Mouse (Mus musculus) forebrain, postnatal 0 days (tissue): ENCODE measurements around the gene Ankfn1. TPM values are rescaled to one million over a fixed set of nuclear protein-coding genes. Genes with fewer than 3 reads are reported as not detected.

Experiments
- ATAC-seq: fragments of 200-750 bp; cut with Nextera tagmentation; 2 replicates; pipeline ENCODE4 v1.8.0; 2017; ENCODE audit warnings: mild to moderate bottlenecking, moderate library complexity
- DNase-seq: peaks from one replicate; pipeline ENCODE4 v3.0.0-alpha.2; 2015
- H3K27ac ChIP-seq: fragments of 300-500 bp; sonication (generic); 2 replicates; pipeline ENCODE4 v1.5.1; 2014; ENCODE audit warnings: low read depth, mild to moderate bottlenecking, antibody characterized with exemption, low read length, moderate library complexity, mixed read lengths
- H3K27me3 ChIP-seq: fragments of 300-500 bp; sonication (generic); 2 replicates; pipeline ENCODE4 v1.6.1; 2014; ENCODE audit warnings: mild to moderate bottlenecking, low read length, mixed read lengths; ENCODE audit not compliant: insufficient read depth
- H3K36me3 ChIP-seq: fragments of 300-500 bp; sonication (generic); 2 replicates; pipeline ENCODE4 v1.6.1; 2014; ENCODE audit warnings: mild to moderate bottlenecking, moderate library complexity; ENCODE audit not compliant: insufficient read depth
- H3K4me1 ChIP-seq: fragments of 300-500 bp; sonication (generic); 2 replicates; pipeline ENCODE4 v1.6.1; 2014; ENCODE audit warnings: antibody characterized with exemption; ENCODE audit not compliant: insufficient read depth
- H3K4me2 ChIP-seq: fragments of 300-500 bp; sonication (generic); 2 replicates; pipeline ENCODE4 v1.6.1; 2014; ENCODE audit warnings: low read depth, mild to moderate bottlenecking, moderate library complexity
- H3K4me3 ChIP-seq: fragments of 300-500 bp; sonication (generic); 2 replicates; pipeline ENCODE4 v1.5.1; 2014; ENCODE audit warnings: low read depth, low read length, mixed read lengths
- H3K9ac ChIP-seq: fragments of 300-500 bp; sonication (generic); 2 replicates; pipeline ENCODE4 v1.6.1; 2014; ENCODE audit warnings: mild to moderate bottlenecking
- H3K9me3 ChIP-seq: fragments of 300-500 bp; sonication (generic); 2 replicates; pipeline ENCODE4 v1.6.1; 2016; ENCODE audit warnings: low read length
- CTCF ChIP-seq: sonication (generic); IDR thresholded peaks from 2 replicates; pipeline ENCODE4 v1.5.1; 2016; ENCODE audit warnings: antibody characterized with exemption, control low read depth, low read depth
- WGBS: fragments of 180-500 bp; shearing (Covaris S2); extraction: QIAGEN DNeasy Blood & Tissue Kit; methylation state at CpG from one replicate; pipeline ENCODE4 v1.1.7; 2014; 5-methylcytosine and 5-hydroxymethylcytosine counted together
- polyA plus RNA-seq: library from polyadenylated mRNA; unstranded; fragments of >200 nt; fragmentation: Nextera tagmentation; extraction: Ambion mirVana; gene quantifications from 2 replicates; pipeline ENCODE4 v1.2.1, GENCODE M21; 2015
- total RNA-seq: library from RNA; depleted of rRNA; stranded (reverse); fragments of >200 nt; gene quantifications from 2 replicates; pipeline ENCODE4 v1.2.3, GENCODE M21; 2014

The Ankfn1 gene
- total and polyA plus RNA-seq, 2 experiments from 2014 or later = 3.9 to 22.5 TPM

- 31% methylated on average over 4 of the region's 4 CpGs for WGBS
- DNase-seq = no peak
- no peak overlapping the region for H3K9ac ChIP-seq
- no peaks in the 10 kb centered on the region for H3K4me1 ChIP-seq
- H3K4me3 ChIP-seq = no peak overlapping the region
- H3K27ac ChIP-seq = no peak overlapping the region
- no peak overlapping the region for H3K4me2 ChIP-seq
- TF ChIP-seq CTCF = no peak
- no peak for ATAC-seq
- no peaks in the 10 kb centered on the region for H3K9me3 ChIP-seq
- no peaks in the 10 kb centered on the region for H3K36me3 ChIP-seq
- peaks cover 3% of the 10 kb centered on the region; the same call in 1 of the 2 replicates for H3K27me3 ChIP-seq
Measured at GRCm38 (mm10) chr11:89450406-89450805, 327.0 kb downstream of the Ankfn1 start.

- 77% methylated on average over 6 of the region's 6 CpGs for WGBS
- H3K4me1 ChIP-seq = no peaks in the 10 kb centered on the region
- no peak for DNase-seq
Measured at GRCm38 (mm10) chr11:89448986-89449385, 328.5 kb downstream of the Ankfn1 start.

GRCm38 (mm10) chr11:89447477-89447876 lies 330.0 kb downstream of the Ankfn1 start:
- Histone ChIP-seq H3K9me3 (no peaks in the 10 kb centered on the region), H3K36me3 (no peaks in the 10 kb centered on the region), H3K4me2 (no peak overlapping the region), H3K4me1 (no peaks in the 10 kb centered on the region), H3K9ac (no peak overlapping the region), H3K27ac (no peak overlapping the region), H3K27me3 (peaks cover 3% of the 10 kb centered on the region; the same call in 1 of the 2 replicates), H3K4me3 (no peak overlapping the region)
- ATAC-seq = no peak
- no peak for DNase-seq
- WGBS = 44% methylated on average over 12 of the region's 12 CpGs
- TF ChIP-seq CTCF = no peak

More at GRCm38 (mm10) chr11:89448986-89449385, 328.5 kb downstream of the Ankfn1 start:
- no peak overlapping the region for H3K4me3 ChIP-seq
- no peaks in the 10 kb centered on the region for H3K9me3 ChIP-seq
- no peak overlapping the region for H3K4me2 ChIP-seq
- TF ChIP-seq CTCF = no peak
- H3K27me3 ChIP-seq = peaks cover 3% of the 10 kb centered on the region; the same call in 1 of the 2 replicates
- no peaks in the 10 kb centered on the region for H3K36me3 ChIP-seq
- no peak for ATAC-seq
- H3K27ac ChIP-seq = no peak overlapping the region
- H3K9ac ChIP-seq = no peak overlapping the region

- no peak for DNase-seq
- H3K4me2 ChIP-seq = no peak overlapping the region
- WGBS = 90% methylated on average over 6 of the region's 6 CpGs
- no peaks in the 10 kb centered on the region for H3K27me3 ChIP-seq
- H3K36me3 ChIP-seq = no peaks in the 10 kb centered on the region
- H3K4me3 ChIP-seq = no peak overlapping the region
- no peak overlapping the region for H3K9ac ChIP-seq
- no peak for TF ChIP-seq CTCF
- no peaks in the 10 kb centered on the region for H3K9me3 ChIP-seq
- no peak overlapping the region for H3K27ac ChIP-seq
- ATAC-seq = no peak
- no peaks in the 10 kb centered on the region for H3K4me1 ChIP-seq
Measured at GRCm38 (mm10) chr11:89440566-89440965, 336.9 kb downstream of the Ankfn1 start.

- TF ChIP-seq CTCF = peak; percentile 33; the same call in 1 of the 2 replicates
- DNase-seq (no peak), ATAC-seq (no peak)
- Histone ChIP-seq H3K4me2 (no peak overlapping the region), H3K27me3 (no peaks in the 10 kb centered on the region), H3K9me3 (no peaks in the 10 kb centered on the region), H3K9ac (no peak overlapping the region), H3K4me1 (no peaks in the 10 kb centered on the region), H3K27ac (no peak overlapping the region), H3K4me3 (no peak overlapping the region), H3K36me3 (no peaks in the 10 kb centered on the region)
- WGBS = 53% methylated on average over 3 of the region's 3 CpGs
Measured at GRCm38 (mm10) chr11:89424358-89424757, 353.1 kb downstream of the Ankfn1 start.

GRCm38 (mm10) chr11:89422637-89423036 lies 354.8 kb downstream of the Ankfn1 start:
- Histone ChIP-seq H3K9me3 (no peaks in the 10 kb centered on the region), H3K9ac (no peak overlapping the region), H3K27me3 (no peaks in the 10 kb centered on the region), H3K4me1 (no peaks in the 10 kb centered on the region), H3K4me2 (no peak overlapping the region), H3K36me3 (no peaks in the 10 kb centered on the region), H3K4me3 (no peak overlapping the region), H3K27ac (no peak overlapping the region)
- no peak for ATAC-seq
- no peak for DNase-seq
- no peak for TF ChIP-seq CTCF
- 91% methylated on average over 5 of the region's 5 CpGs for WGBS

GRCm38 (mm10) chr11:89420767-89421438 lies 356.6 kb downstream of the Ankfn1 start:
- no peaks in the 10 kb centered on the region for H3K36me3 ChIP-seq
- H3K4me1 ChIP-seq = no peaks in the 10 kb centered on the region
- H3K4me3 ChIP-seq = no peak overlapping the region
- no peak for DNase-seq
- no peak overlapping the region for H3K27ac ChIP-seq
- WGBS = 66% methylated on average over 11 of the region's 11 CpGs
- TF ChIP-seq CTCF = no peak
- H3K9ac ChIP-seq = no peak overlapping the region
- no peaks in the 10 kb centered on the region for H3K9me3 ChIP-seq
- H3K4me2 ChIP-seq = no peak overlapping the region
- ATAC-seq = no peak
- H3K27me3 ChIP-seq = no peaks in the 10 kb centered on the region
